Mouse (Mus musculus) kidney, adult 2 months (tissue): ENCODE data around the gene Fam89b. TPM values are rescaled to one million over a fixed set of nuclear protein-coding genes. Genes with fewer than 3 reads are reported as not detected.

Source experiments
- DNase-seq: peaks from one replicate; pipeline ENCODE4 v3.0.0; 2021
- H3K27ac ChIP-seq: fragments of 200-500 bp; 2 replicates; pipeline ENCODE4 v1.5.1; 2012; ENCODE audit warnings: low read depth, low read length, control low read depth, inconsistent platforms; ENCODE audit not compliant: insufficient read depth
- H3K27me3 ChIP-seq: fragments of 200-500 bp; replicated peaks from 2 replicates; pipeline ENCODE4 v1.6.1; 2012; ENCODE audit warnings: mild to moderate bottlenecking, moderate library complexity, low read length, inconsistent platforms; ENCODE audit not compliant: control insufficient read depth, insufficient read depth
- H3K36me3 ChIP-seq: fragments of 200-500 bp; 2 replicates; pipeline ENCODE4 v1.6.1; 2012; ENCODE audit warnings: mild to moderate bottlenecking, moderate library complexity, low read length, inconsistent platforms; ENCODE audit not compliant: control insufficient read depth, insufficient read depth
- H3K4me1 ChIP-seq: fragments of 200-500 bp; 2 replicates; pipeline ENCODE4 v1.6.1; 2011; ENCODE audit warnings: low read length; ENCODE audit not compliant: control insufficient read depth, insufficient read depth
- H3K4me3 ChIP-seq: fragments of 200-500 bp; 2 replicates; pipeline ENCODE4 v1.5.1; 2011; ENCODE audit warnings: mild to moderate bottlenecking, low read depth, low read length, control low read depth; ENCODE audit not compliant: insufficient read depth
- CTCF ChIP-seq: fragments of 200-500 bp; conservative IDR thresholded peaks from 2 replicates; pipeline ENCODE4 v1.5.1; 2011; ENCODE audit warnings: low read depth, mild to moderate bottlenecking, control low read depth, low read length, moderate library complexity, mixed read lengths; ENCODE audit not compliant: insufficient read depth, insufficient read length
- POLR2A ChIP-seq: fragments of 200-500 bp; IDR thresholded peaks from one replicate; pipeline ENCODE4 v1.6.1; 2011; ENCODE audit warnings: low read depth, low read length, control low read depth
- WGBS: fragments of 180-500 bp; shearing (Covaris S2); methylation state at CpG from one replicate; pipeline ENCODE4 v1.1.7; 2018; 5-methylcytosine and 5-hydroxymethylcytosine counted together
- polyA plus RNA-seq: library from polyadenylated mRNA; depleted of rRNA; stranded (reverse); fragments of >200 nt; gene quantifications from 2 replicates; pipeline ENCODE4 v1.2.3, GENCODE M21; 2012

The Fam89b gene
- polyA plus RNA-seq, 1 experiment: 93.8 TPM

DNA sequence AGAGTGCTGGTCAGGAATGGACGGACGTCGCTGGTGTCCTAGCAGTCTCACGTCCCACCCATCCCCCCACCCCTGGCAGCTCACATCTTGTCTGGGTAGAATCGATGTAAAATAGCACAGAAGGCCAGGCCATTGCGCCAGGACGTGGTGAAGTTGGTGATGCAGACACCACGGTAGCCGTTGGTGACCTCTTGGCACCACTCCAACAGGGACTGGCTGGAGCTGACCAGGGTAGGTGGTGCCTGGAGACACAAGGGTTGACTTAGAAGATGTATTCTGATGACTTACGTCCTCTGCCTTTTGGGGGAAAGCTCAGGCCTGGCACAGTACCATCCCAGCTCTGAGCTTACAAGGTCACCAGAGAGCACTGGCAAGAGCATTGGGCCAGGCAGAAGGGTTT, 12.5 kb downstream of the Fam89b start:
- TF ChIP-seq POLR2A (no peak), CTCF (no peak)
- no peak overlapping the region for H3K4me3 ChIP-seq
- peaks cover 3% of the 10 kb centered on the region; the same call in 1 of the 2 replicates for H3K4me1 ChIP-seq
- WGBS: 58% methylated on average over 10 of the region's 10 CpGs
- H3K27ac ChIP-seq: no peak overlapping the region
- no peaks in the 10 kb centered on the region for H3K27me3 ChIP-seq
- H3K36me3 ChIP-seq: no peaks in the 10 kb centered on the region
- DNase-seq: peak; percentile 27

DNA sequence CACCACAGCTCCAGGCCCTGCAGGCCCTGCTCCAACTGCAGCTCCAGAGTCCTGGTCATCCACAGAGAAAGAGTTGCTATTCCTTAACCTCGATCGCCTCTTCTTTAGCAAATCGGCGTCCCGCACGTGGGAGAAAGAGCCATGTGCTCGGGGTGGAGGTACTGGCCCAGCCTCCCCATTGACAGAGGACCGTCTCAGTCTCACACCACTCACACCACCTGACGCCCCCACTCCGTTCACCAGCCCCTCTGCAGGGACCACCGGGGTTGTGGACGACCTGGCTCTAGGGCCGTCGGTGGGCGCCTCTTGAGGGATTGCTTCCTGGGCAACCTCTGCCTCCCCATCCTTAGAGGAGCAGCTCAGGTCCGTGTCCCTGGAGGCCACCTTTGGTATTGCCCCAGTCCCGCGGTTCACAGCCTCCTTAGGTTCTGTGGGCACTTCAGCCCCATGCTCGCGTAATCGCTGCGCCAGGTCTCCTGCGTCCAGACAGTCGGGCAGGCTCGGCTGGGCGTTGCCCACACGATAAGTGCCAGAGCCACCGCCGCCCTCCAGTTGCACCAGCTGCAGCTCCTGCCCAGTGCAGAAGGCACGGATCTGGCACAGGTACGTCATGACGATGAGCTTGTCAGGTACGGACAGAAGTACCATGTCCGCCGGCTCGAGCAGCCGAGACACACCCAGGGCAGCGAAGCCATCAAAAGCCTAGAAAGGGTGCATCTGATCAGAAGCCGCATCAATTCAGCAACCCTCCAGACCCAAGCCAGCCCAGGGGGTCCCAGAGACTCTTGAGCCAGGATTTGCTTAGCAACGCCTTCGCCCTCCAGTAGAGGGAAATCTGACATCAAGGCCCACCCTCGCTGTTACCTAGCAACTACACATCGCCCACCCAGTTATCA, 13.4 kb downstream of the Fam89b start:
- no peaks in the 10 kb centered on the region for H3K36me3 ChIP-seq
- H3K27me3 ChIP-seq: no peaks in the 10 kb centered on the region
- DNase-seq: peak; percentile 54
- H3K4me1 ChIP-seq: peaks cover 3% of the 10 kb centered on the region; the same call in 1 of the 2 replicates
- WGBS: 41% methylated on average over 43 of the region's 43 CpGs
- no peak overlapping the region for H3K4me3 ChIP-seq
- TF ChIP-seq CTCF (peak; percentile 51; the same call in 1 of the 2 replicates), POLR2A (no peak)
- H3K27ac ChIP-seq: no peak overlapping the region

DNA sequence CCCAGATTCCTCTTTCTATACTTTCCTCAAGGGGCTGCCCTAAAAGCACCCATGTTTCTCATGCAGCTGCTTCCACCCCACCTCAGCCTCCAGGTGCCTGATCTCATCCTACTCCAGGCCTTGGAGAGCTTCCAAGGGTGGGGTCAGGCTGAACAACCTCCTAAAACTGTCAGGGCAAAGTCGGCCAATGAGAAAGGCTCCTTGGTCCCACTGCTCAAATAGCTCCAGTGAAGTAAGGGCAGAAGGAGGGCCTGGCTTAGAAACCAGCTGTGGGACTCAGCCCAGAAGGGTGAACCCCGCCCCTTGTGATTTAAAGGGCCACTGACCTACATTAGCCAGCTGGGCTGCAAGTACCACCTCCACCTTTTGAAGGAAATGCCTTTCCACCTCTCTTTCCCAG, 15.7 kb downstream of the Fam89b start:
- DNase-seq: peak; percentile 85
- WGBS: 7% methylated on average over 2 of the region's 2 CpGs
- Histone ChIP-seq H3K4me1 (peaks cover 3% of the 10 kb centered on the region; the same call in 1 of the 2 replicates), H3K27me3 (no peaks in the 10 kb centered on the region), H3K4me3 (no peak overlapping the region), H3K36me3 (no peaks in the 10 kb centered on the region), H3K27ac (no peak overlapping the region)
- no peak for TF ChIP-seq POLR2A
- TF ChIP-seq CTCF: no peak

DNA sequence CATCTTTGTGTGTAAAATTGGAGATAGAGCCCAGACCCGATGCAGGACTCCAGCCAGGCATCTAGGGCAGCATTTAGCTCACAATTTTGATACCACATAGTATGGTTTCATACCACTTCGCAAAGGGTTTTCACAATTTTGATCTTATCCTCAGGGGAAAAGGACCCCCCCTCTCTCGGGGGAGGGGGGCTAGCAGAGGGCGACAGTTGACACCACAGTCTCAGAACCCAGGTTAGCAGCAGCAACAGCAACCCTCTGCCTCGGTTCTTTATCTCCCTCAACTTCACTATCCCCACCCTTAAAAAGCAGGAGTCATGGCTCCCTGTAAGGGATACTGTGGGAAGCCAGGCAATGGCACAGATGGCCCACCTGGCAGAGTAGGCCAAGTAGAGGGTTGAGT, 16.2 kb downstream of the Fam89b start:
- Histone ChIP-seq H3K4me3 (no peak overlapping the region), H3K27ac (no peak overlapping the region), H3K27me3 (no peaks in the 10 kb centered on the region), H3K4me1 (peaks cover 3% of the 10 kb centered on the region; the same call in 1 of the 2 replicates), H3K36me3 (no peaks in the 10 kb centered on the region)
- DNase-seq: no peak
- no peak for TF ChIP-seq POLR2A
- TF ChIP-seq CTCF: no peak
- 63% methylated on average over 5 of the region's 5 CpGs for WGBS

DNA sequence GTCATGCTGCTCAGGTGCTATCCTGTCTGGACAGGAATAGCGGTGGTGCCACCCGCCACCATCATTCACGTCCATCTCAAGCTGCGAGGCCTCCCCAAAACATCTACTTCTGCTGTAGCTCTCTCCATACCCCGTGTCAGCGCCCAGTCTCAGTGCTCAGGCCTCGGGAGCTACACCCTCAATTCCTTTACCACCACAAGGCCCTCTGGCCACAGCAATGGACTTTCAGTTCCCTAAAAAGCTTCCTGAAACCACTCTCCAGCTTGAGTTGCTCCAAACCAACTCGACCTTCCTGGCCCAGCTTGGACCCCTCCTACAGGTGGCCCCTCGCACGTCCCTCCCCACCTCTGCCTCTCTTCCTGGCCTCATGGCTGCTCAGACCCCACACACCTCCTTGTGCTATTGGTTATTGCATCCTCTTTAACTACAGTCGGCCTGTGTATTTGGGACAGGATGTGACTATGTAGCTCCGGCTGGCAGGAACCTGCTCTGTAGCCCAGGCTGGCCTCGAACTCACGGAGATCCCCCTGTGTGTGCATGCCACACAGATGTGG, 17.5 kb downstream of the Fam89b start:
- WGBS: 87% methylated on average over 14 of the region's 14 CpGs

DNA sequence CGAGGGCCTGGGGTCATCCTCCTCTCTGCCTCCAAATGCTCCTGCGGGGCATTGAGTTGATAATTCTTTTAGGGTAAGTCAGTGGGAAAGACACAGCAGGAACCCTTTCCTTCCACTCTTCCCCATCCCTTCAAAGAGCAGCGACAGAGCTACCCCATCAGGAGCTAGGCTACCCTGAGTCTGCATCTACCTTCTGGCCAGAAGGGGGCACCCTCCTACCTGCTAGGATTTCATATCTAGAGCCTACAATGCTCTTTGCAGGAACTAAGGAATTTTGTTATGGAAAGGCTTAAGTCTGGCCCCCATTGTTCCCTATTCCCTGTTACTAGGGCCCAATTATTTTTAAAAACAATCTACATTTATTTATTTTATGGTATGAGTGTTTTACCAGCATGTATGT, 18.2 kb downstream of the Fam89b start:
- Histone ChIP-seq H3K4me1 (peaks cover 3% of the 10 kb centered on the region; the same call in 1 of the 2 replicates), H3K27ac (no peak overlapping the region), H3K4me3 (no peak overlapping the region), H3K36me3 (no peaks in the 10 kb centered on the region), H3K27me3 (no peaks in the 10 kb centered on the region)
- DNase-seq: peak; percentile 87
- 24% methylated on average over 3 of the region's 3 CpGs for WGBS
- TF ChIP-seq POLR2A (no peak), CTCF (peak; percentile 89)

More for the DNA sequence above, 17.5 kb downstream of the Fam89b start:
- H3K4me3 ChIP-seq: no peak overlapping the region
- no peaks in the 10 kb centered on the region for H3K36me3 ChIP-seq
- H3K4me1 ChIP-seq: peaks cover 3% of the 10 kb centered on the region; the same call in 1 of the 2 replicates
- TF ChIP-seq CTCF (no peak), POLR2A (no peak)
- H3K27me3 ChIP-seq: no peaks in the 10 kb centered on the region
- no peak for DNase-seq
- no peak overlapping the region for H3K27ac ChIP-seq

DNA sequence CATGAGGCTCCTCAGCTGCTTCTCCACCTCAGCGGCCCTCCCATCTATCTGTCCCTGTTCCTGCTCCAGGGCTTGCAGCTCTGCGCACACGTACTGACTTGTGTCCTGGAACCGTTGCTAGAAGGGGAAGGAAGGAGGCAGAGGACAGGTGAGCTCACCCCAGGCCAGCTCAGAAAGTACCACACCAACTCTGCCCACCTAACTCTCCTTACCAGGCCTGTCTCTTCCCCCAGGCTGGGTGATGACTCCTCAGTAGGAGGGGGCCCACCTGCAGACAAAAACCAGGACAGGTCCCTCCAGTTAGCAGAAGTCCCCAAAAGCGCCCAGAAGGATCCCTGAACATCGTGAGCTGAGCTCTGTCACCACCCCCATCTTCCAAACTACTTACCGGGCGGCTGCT, 18.9 kb downstream of the Fam89b start:
- H3K4me3 ChIP-seq: no peak overlapping the region
- no peak overlapping the region for H3K27ac ChIP-seq
- no peaks in the 10 kb centered on the region for H3K27me3 ChIP-seq
- TF ChIP-seq CTCF: no peak
- TF ChIP-seq POLR2A: no peak
- peaks cover 3% of the 10 kb centered on the region; the same call in 1 of the 2 replicates for H3K4me1 ChIP-seq
- WGBS: 91% methylated on average over 8 of the region's 8 CpGs
- no peak for DNase-seq
- H3K36me3 ChIP-seq: no peaks in the 10 kb centered on the region
